In the genomic region with DNA sequence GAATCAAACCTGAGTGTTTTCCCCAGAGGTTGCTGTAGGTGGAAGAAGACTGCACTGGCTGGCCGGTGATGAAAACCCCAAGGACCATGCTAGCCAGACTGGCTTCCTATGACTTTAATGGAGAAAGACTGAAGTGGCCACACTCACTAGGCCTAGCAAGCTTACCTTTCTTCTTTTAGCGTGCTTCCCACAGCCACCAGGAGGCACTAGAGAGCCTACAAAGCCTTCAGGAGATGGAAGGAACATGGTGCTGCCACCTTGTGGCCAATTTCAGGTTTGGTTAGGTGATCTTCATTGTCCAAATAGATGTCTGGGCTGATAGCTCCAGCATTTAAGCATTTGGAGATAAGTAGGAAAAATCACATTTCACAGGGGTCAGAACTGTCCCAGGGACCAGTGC, we compare ENCODE assay signal across 9 mouse cellular contexts. TPM values are rescaled to one million over a fixed set of nuclear protein-coding genes. Genes with fewer than 3 reads are reported as not detected.
A peak's percentile ranks its signal among the peaks of the same experiment; 100 is the strongest.
DNase-seq lines count a peak whose midpoint lies in the region; ATAC-seq and TF ChIP-seq lines count a peak whose summit lies in the region.
"Had no signal": no experiment of that assay in that cellular context is flagged by ENCODE, and none has a peak within 500 bp of the region (broad histone marks: within the 10 kb centered on the region; RNA-seq: fewer than 3 reads in every experiment).

No protein-coding gene starts in this region.

- TF ChIP-seq CTCF in heart, postnatal 0 days (IDR thresholded peaks at IDR 0.05; ENCODE audit: low read depth) = peak; percentile 100
- TF ChIP-seq CTCF in lung, postnatal 0 days (IDR thresholded peaks at IDR 0.05) = peak; percentile 100

- H3K4me1 ChIP-seq in ES-E14 (ENCODE audit: control insufficient read depth in 2 of 2, insufficient read depth in 2 of 2, low read length in 2 of 2, poor library complexity in 1 of 2) = peaks cover 0 to 17% of the 10 kb centered on the region in 2 experiments; a peak in 2 of 4 replicates
- H3K4me1 ChIP-seq in heart, postnatal 0 days (ENCODE audit: control insufficient read depth, insufficient read depth) = no peaks in the 10 kb centered on the region
- no peaks in the 10 kb centered on the region for H3K4me1 ChIP-seq in lung, postnatal 0 days (ENCODE audit: insufficient read depth, low read depth, low read length)

- ATAC-seq in heart, postnatal 0 days (ENCODE audit: insufficient read depth, low read depth) = peak; percentile 49
- ATAC-seq in lung, postnatal 0 days = peak; percentile 46

- peak; percentile 100 for DNase-seq in ES-E14 (ENCODE audit: low read depth, low spot score)
- DNase-seq in c-Kit-negative CD71-positive TER-119-positive erythroid progenitor cells, embryonic 14.5 days (ENCODE audit: low read depth, low spot score) = peak; percentile 97
- peak; percentile 77 for DNase-seq in fibroblast of lung, adult 2 months (ENCODE audit: low read depth)
- DNase-seq in heart, postnatal 0 days (ENCODE audit: low spot score) = peak; percentile 81
- DNase-seq in layer of hippocampus, adult 18-20 months (ENCODE audit: low spot score in 2 of 2) = peak; percentile 88 to 98
- peak; percentile 95 for DNase-seq in lung, postnatal 0 days (ENCODE audit: low spot score)
- DNase-seq in ovary, postnatal 36 days (ENCODE audit: low spot score) = peak; percentile 87
- peak; percentile 94 for DNase-seq in thymus, postnatal 25 days

- in situ Hi-C loops in ES-E14 (cut with MboI; ENCODE audit: low sequenced_read_pairs in 2 of 2, unreplicated experiment in 2 of 2) = no loop called here

- no peak overlapping the region for H3K27ac ChIP-seq in ES-E14 (ENCODE audit: insufficient read depth, low read depth, low read length, poor library complexity, severe bottlenecking)
- no peak overlapping the region for H3K27ac ChIP-seq in heart, postnatal 0 days (ENCODE audit: low read depth)
- no peak overlapping the region for H3K27ac ChIP-seq in lung, postnatal 0 days (ENCODE audit: low read length)
- H3K27ac ChIP-seq: liver, embryonic 15.5 days had no signal

- no peak for TF ChIP-seq EP300 in heart, postnatal 0 days (IDR thresholded peaks at IDR 0.05; ENCODE audit: low read depth)
- TF ChIP-seq EP300 in lung, postnatal 0 days (IDR thresholded peaks at IDR 0.05) = no peak; the same call in 1 of the 2 replicates

- H3K27me3 ChIP-seq in heart, postnatal 0 days (ENCODE audit: control insufficient read depth, insufficient read depth, low read length) = no peaks in the 10 kb centered on the region
- H3K27me3 ChIP-seq in lung, postnatal 0 days (replicated peaks; ENCODE audit: insufficient read depth, low read length) = no peaks in the 10 kb centered on the region
- H3K27me3 ChIP-seq: liver, embryonic 15.5 days had no signal

- no peak overlapping the region for H3K9ac ChIP-seq in ES-E14 (ENCODE audit: insufficient read depth, low read depth, low read length, poor library complexity, severe bottlenecking)
- H3K9ac ChIP-seq in heart, postnatal 0 days (replicated peaks; ENCODE audit: low read depth, low read length) = no peak overlapping the region
- no peak overlapping the region for H3K9ac ChIP-seq in lung, postnatal 0 days (replicated peaks; ENCODE audit: low read depth)
- H3K9ac ChIP-seq: liver, embryonic 15.5 days had no signal

- H3K4me3 ChIP-seq in ES-E14 (ENCODE audit: insufficient read depth in 1 of 2, low read depth in 1 of 2, low read length in 2 of 2, poor library complexity in 1 of 2, severe bottlenecking in 1 of 2) = no peak overlapping the region
- no peak overlapping the region for H3K4me3 ChIP-seq in heart, postnatal 0 days (ENCODE audit: low read depth, low read length)
- no peak overlapping the region for H3K4me3 ChIP-seq in lung, postnatal 0 days (ENCODE audit: low read depth, low read length)
- H3K4me3 ChIP-seq: liver, embryonic 15.5 days had no signal

- peaks cover 14% of the 10 kb centered on the region for H3K36me3 ChIP-seq in ES-E14 (ENCODE audit: control insufficient read depth, insufficient read depth, low read length, poor library complexity, severe bottlenecking)
- peaks cover 34% of the 10 kb centered on the region for H3K36me3 ChIP-seq in heart, postnatal 0 days (replicated peaks; ENCODE audit: control insufficient read depth, insufficient read depth, low read length)
- no peaks in the 10 kb centered on the region for H3K36me3 ChIP-seq in lung, postnatal 0 days (ENCODE audit: insufficient read depth, low read length)

- 14% methylated on average over 2 of the region's 2 CpGs for WGBS in heart, postnatal 0 days
- WGBS in lung, postnatal 0 days = 19% methylated on average over 2 of the region's 2 CpGs

- no peaks in the 10 kb centered on the region for H3K9me3 ChIP-seq in ES-E14 (ENCODE audit: control insufficient read depth, insufficient read depth, low read depth, low read length)
- H3K9me3 ChIP-seq in heart, postnatal 0 days (replicated peaks; ENCODE audit: control insufficient read depth, low read length) = no peaks in the 10 kb centered on the region
- H3K9me3 ChIP-seq in lung, postnatal 0 days (ENCODE audit: low read length) = no peaks in the 10 kb centered on the region
- H3K9me3 ChIP-seq: liver, embryonic 15.5 days had no signal

- H3K4me2 ChIP-seq in heart, postnatal 0 days (ENCODE audit: low read depth, low read length) = no peak overlapping the region
- H3K4me2 ChIP-seq in lung, postnatal 0 days (replicated peaks; ENCODE audit: low read depth, low read length) = no peak overlapping the region
- H3K4me2 ChIP-seq: liver, embryonic 15.5 days had no signal

TF ChIP-seq in ES-E14, 5 proteins besides CTCF, POLR2A, EP300 and RAD21:
- TF ChIP-seq MAFK (IDR thresholded peaks at IDR 0.05; ENCODE audit: insufficient read depth, low read depth, low read length) (no peak), ZC3H11A (IDR thresholded peaks at IDR 0.05; ENCODE audit: borderline replicate concordance, low read depth, low read length) (peak; percentile 81), HCFC1 (IDR thresholded peaks at IDR 0.05; ENCODE audit: borderline replicate concordance, insufficient read depth, low read length) (0 out of 2 replicates have a peak, but pooled peaks have one; percentile 43), ZNF384 (IDR thresholded peaks at IDR 0.05; ENCODE audit: low read depth, low read length) (0 out of 2 replicates have a peak, but pooled peaks have one; percentile 17)

RNA-seq across cellular contexts. Expression of gene Ptges2, which starts 9.0 kb away (rescaled TPM):
- total RNA-seq in ES-E14 (2012; rRNA removed) = 24.9 and 30.7 TPM in 2 replicates
- 33.9 and 46.7 TPM in 2 replicates for total RNA-seq in heart, postnatal 0 days (2014; rRNA removed; ENCODE audit: low replicate concordance)
- 62.6 and 65.4 TPM in 2 replicates for polyA plus RNA-seq in heart, postnatal 0 days (2015; fragmentation: Nextera tagmentation; extraction: Ambion mirVana)
- 10 to 100 TPM; 35.1 to 41.4 TPM for total RNA-seq in layer of hippocampus, adult 18-20 months (2021)
- polyA plus RNA-seq in lung, postnatal 0 days (2015; fragmentation: Nextera tagmentation; extraction: Ambion mirVana) = 21.8 and 22.9 TPM in 2 replicates

RNA-seq across cellular contexts. Expression of gene Lcn2, which starts 16.6 kb away (rescaled TPM):
- total RNA-seq in ES-E14 (2012; rRNA removed) = not detected in 2 replicates
- 1.1 and 6.0 TPM in 2 replicates for total RNA-seq in heart, postnatal 0 days (2014; rRNA removed; ENCODE audit: low replicate concordance)
- 1.8 and 2.0 TPM in 2 replicates for polyA plus RNA-seq in heart, postnatal 0 days (2015; fragmentation: Nextera tagmentation; extraction: Ambion mirVana)
- total RNA-seq in layer of hippocampus, adult 18-20 months (2021) = under 1 TPM in 1 of 2 experiments, not detected in 1; 0.51 TPM
- 223 and 355 TPM in 2 replicates for polyA plus RNA-seq in lung, postnatal 0 days (2015; fragmentation: Nextera tagmentation; extraction: Ambion mirVana)

RNA-seq across cellular contexts. Expression of gene 1110008P14Rik, which starts 22.9 kb away (rescaled TPM):
- 20.0 and 31.3 TPM in 2 replicates for total RNA-seq in ES-E14 (2012; rRNA removed)
- total RNA-seq in heart, postnatal 0 days (2014; rRNA removed; ENCODE audit: low replicate concordance) = 159 and 195 TPM in 2 replicates
- 77.0 and 84.9 TPM in 2 replicates for polyA plus RNA-seq in heart, postnatal 0 days (2015; fragmentation: Nextera tagmentation; extraction: Ambion mirVana)
- 100 to 1,000 TPM; 153 to 155 TPM for total RNA-seq in layer of hippocampus, adult 18-20 months (2021)
- polyA plus RNA-seq in lung, postnatal 0 days (2015; fragmentation: Nextera tagmentation; extraction: Ambion mirVana) = 73.4 and 78.1 TPM in 2 replicates

RNA-seq across cellular contexts. Expression of gene Naif1, which starts 45.6 kb away (rescaled TPM):
- 2.1 and 2.5 TPM in 2 replicates for total RNA-seq in ES-E14 (2012; rRNA removed)
- 3.2 and 4.2 TPM in 2 replicates for total RNA-seq in heart, postnatal 0 days (2014; rRNA removed; ENCODE audit: low replicate concordance)
- 3.3 and 3.5 TPM in 2 replicates for polyA plus RNA-seq in heart, postnatal 0 days (2015; fragmentation: Nextera tagmentation; extraction: Ambion mirVana)
- 1 to 10 TPM; 4.6 to 4.8 TPM for total RNA-seq in layer of hippocampus, adult 18-20 months (2021)
- 4.1 and 4.6 TPM in 2 replicates for polyA plus RNA-seq in lung, postnatal 0 days (2015; fragmentation: Nextera tagmentation; extraction: Ambion mirVana)

RNA-seq across cellular contexts. Expression of gene Slc25a25, which starts 46.6 kb away (rescaled TPM):
- total RNA-seq in ES-E14 (2012; rRNA removed) = 22.1 and 23.4 TPM in 2 replicates
- total RNA-seq in heart, postnatal 0 days (2014; rRNA removed; ENCODE audit: low replicate concordance) = 12.5 and 16.0 TPM in 2 replicates
- polyA plus RNA-seq in heart, postnatal 0 days (2015; fragmentation: Nextera tagmentation; extraction: Ambion mirVana) = 6.5 and 6.6 TPM in 2 replicates
- 10 to 100 TPM; 57.2 to 59.5 TPM for total RNA-seq in layer of hippocampus, adult 18-20 months (2021)
- 16.7 and 21.5 TPM in 2 replicates for polyA plus RNA-seq in lung, postnatal 0 days (2015; fragmentation: Nextera tagmentation; extraction: Ambion mirVana)
